Mouse (Mus musculus) adrenal gland, adult 2 months (tissue): ENCODE data around the gene Notch4. TPM values are rescaled to one million over a fixed set of nuclear protein-coding genes. Genes with fewer than 3 reads are reported as not detected.

Source experiments
- DNase-seq: peaks from one replicate; pipeline ENCODE4 v3.0.0; 2021
- polyA plus RNA-seq: library from polyadenylated mRNA; depleted of rRNA; stranded (reverse); fragments of >200 nt; gene quantifications from 2 replicates; pipeline ENCODE4 v1.2.3, GENCODE M21; 2012
- total RNA-seq, 2 experiments: library from RNA; stranded (reverse); gene quantifications; 2 replicates each; pipeline ENCODE4 v1.2.3; 2021

Gene Notch4
- total and polyA plus RNA-seq, 3 experiments, result 22.1 to 78.6 (median 24.6) TPM

DNA sequence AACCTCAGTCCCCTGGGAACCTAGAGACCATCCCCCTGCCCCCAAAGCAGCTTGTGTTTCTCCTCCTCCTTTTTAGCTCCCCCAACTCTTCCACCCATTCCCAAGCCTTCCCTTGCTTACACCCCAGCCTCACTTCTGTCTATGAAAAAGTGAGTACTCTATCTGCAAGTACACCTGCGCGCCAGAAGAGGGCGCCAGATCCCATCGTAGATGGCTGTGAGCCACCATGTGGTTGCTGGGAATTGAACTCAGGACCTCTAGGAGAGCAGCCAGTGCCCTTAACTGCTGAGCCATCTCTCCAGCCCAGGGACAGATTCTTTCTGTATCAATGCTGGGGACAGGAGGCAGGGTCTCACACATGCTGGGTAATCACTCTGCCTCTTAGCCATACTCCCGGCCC is 7.8 kb downstream of the Notch4 start:
- DNase-seq, result no peak

DNA sequence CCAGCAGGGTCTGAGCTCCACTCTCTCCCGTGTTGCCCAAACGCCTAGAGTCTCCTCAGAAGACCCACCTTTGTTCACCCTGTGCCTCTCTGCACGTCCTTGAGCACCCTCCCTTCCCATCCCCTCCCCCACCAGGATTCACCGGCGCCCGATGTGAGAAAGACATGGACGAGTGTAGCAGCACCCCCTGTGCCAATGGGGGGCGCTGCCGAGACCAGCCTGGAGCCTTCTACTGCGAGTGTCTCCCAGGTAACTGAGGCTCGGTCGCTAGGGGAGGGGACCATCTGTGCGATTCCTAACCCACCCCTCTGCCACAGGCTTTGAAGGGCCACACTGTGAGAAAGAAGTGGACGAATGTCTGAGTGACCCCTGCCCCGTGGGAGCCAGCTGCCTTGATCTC is 8.3 kb downstream of the Notch4 start:
- DNase-seq, result no peak

DNA sequence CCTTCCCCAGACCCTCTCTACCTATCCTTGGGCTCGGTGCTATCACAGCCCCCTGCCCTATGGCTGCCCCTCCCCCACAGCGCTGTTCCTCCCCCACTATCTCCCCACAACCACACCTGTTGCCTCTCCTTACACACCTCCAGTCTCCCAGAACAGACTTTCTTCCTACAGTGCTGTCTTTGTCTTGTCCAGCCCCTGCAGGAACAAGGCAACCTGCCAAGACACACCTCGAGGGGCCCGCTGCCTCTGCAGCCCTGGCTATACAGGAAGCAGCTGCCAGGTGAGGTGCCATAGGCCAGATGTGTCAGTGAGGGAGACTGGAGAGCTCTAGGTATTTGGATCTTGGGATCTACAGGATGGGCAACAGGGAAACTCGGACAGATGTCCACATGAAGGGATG is 12.5 kb downstream of the Notch4 start:
- no peak for DNase-seq

DNA sequence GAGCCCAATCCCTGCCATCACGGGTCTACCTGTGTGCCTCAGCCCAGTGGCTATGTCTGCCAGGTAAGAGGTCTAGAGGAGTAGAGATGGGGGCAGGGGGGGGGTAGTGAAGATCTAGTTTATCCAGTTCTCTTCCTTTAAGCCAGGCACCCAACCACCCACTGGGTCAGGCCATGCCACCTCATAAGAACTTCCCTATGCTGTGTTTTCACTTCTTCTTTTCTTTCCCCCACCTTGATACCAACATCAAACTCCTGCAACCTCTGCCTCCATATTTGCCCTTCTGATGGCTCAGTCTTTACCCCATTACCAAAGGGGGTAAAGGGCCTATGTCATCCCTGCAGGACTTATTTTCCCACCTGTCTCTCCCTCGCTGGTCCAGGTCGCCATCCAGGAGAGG is 14.0 kb downstream of the Notch4 start:
- DNase-seq, result no peak

DNA sequence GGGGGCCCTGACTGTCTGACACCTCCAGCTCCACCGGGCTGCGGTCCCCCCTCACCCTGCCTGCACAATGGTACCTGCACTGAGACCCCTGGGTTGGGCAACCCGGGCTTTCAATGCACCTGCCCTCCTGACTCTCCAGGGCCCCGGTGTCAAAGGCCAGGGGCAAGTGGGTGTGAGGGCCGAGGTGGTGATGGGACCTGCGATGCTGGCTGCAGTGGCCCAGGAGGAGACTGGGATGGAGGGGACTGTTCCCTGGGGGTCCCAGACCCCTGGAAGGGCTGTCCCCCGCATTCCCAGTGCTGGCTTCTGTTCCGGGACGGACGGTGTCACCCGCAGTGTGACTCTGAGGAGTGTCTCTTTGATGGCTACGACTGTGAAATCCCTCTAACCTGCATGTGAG is 18.5 kb downstream of the Notch4 start:
- no peak for DNase-seq

DNA sequence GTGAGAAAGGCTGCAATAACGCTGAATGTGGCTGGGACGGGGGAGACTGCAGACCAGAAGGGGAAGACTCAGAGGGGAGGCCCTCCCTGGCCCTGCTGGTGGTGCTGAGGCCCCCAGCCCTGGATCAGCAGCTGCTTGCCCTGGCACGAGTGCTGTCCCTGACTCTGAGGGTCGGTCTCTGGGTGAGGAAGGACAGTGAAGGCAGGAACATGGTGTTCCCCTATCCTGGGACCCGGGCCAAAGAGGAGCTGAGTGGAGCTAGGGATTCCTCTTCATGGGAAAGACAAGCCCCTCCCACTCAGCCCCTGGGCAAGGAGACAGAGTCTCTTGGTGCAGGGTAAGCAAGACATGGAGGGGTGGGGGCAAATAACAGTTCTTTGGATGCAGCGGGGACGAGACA is 19.3 kb downstream of the Notch4 start:
- DNase-seq, result no peak

DNA sequence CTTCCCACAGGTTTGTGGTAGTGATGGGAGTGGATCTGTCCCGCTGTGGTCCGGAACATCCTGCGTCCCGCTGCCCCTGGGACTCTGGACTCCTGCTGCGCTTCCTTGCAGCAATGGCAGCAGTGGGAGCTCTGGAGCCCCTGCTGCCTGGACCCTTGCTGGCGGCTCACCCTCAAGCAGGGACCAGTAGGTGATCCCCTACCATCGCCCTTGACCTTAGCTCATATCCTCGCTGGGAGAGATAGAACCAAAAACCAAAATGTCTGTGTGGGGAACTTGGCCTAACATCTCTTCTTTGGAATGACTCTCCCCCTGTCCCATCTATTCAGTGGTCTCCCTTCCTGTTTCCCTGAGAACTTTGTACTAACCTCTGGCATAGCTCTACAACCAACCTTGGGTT is 19.8 kb downstream of the Notch4 start:
- DNase-seq, result no peak

DNA sequence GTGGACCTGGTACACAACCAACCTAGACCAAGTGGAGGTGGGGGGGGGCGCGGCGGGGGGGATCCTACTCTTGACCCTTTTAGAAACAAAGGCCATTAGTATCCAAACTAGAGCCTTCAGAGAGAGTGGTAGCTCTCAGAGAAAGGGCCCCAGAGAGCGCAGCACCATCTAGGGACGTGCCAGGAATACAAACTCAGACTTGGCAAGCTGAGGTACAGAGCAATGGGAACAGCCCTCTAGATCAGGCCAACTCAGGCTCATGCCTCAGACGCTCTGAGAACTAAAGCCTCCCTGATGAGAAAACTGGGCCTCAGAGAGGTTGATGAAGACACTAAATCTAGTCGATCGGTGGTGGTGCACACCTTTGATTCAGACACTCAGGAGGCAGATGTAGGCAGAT is 21.1 kb downstream of the Notch4 start:
- no peak for DNase-seq

DNA sequence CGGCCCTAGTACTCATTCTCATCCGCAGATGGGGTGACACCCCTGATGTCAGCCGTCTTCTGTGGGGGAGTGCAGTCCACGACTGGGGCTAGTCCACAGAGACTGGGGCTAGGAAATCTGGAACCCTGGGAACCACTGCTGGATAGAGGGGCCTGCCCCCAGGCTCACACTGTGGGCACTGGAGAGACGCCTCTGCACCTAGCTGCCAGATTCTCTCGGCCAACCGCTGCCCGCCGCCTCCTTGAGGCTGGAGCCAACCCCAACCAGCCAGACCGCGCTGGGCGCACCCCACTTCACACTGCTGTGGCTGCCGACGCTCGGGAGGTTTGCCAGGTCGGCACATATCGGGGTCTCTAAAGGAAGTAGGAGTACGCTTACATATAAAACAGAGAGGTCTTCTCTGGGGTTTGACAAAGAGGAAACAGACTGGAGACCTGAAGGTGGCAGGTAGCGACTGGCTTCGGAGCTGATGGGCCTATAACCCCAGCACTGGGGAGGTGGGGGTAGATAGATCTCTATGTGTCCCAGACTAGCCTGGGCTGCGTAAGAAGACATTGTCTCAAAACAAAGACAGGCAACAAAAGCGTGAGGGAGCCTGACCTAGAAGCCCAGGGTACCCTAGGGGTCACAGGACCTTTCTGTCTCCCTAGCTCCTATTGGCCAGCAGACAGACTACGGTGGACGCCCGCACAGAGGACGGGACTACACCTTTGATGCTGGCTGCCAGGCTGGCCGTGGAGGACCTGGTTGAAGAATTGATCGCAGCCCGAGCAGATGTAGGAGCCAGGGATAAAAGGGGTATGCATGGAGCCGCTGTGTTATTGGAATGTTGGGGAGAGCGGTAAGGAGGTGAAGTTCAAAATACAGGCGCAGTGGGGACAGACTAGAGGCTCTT is 22.1 kb downstream of the Notch4 start:
- DNase-seq, result no peak

DNA sequence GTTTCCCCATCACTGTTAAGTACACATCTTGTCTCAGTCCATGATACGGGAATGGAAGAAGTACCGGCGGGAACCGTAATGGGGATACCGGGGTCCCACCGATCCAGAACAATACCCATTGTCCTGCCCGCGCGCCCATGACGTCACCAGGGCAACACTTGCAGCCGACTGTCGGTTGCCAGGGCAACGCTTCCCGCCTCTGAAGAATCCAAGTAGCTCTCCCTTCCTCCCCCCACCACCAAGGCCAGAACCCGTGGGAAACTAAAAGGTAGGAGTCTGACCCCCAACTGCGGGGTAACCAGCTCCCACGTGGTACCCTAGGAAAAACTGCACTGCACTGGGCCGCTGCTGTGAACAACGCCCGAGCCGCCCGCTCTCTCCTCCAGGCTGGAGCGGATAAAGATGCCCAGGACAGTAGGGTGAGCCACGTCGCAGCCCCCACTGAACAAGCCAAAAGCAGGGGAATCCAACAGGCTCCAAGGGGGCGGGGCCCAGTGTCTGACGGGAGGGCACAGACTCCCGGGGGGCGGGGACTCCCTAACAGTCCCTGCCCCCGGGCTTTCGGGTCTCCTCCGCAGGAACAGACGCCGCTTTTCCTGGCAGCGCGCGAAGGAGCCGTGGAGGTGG is 22.8 kb downstream of the Notch4 start:
- peak; percentile 83 for DNase-seq

DNA sequence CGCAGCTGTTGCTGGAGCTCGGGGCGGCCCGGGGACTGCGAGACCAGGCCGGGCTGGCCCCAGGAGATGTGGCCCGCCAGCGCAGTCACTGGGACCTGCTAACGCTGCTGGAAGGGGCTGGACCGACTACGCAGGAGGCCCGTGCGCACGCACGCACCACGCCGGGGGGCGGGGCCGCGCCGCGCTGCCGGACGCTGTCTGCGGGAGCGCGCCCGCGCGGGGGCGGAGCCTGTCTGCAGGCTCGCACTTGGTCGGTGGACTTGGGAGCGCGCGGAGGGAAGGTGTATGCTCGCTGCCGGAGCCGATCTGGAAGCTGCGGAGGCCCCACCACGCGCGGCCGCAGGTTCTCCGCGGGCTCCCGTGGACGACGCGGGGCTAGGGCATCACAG is 23.3 kb downstream of the Notch4 start:
- DNase-seq, result peak; percentile 99

DNA sequence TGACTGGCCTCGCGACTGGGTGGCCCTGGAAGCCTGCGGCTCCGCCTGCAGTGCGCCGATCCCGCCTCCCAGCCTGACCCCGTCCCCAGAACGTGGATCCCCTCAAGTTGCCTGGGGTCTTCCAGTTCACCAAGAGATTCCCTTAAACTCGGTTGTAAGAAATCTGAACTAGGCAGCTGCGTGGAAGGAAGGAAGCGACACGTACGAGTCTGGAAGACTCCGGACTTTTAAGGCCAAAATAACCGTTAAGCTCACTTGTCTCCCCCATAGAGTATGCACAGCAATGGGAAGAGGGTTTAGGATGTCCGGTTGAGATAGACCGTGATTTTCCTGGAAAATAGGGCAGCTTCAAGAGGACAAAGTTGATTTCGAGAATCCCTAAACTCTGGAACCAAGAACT is 23.7 kb downstream of the Notch4 start:
- no peak for DNase-seq

DNA sequence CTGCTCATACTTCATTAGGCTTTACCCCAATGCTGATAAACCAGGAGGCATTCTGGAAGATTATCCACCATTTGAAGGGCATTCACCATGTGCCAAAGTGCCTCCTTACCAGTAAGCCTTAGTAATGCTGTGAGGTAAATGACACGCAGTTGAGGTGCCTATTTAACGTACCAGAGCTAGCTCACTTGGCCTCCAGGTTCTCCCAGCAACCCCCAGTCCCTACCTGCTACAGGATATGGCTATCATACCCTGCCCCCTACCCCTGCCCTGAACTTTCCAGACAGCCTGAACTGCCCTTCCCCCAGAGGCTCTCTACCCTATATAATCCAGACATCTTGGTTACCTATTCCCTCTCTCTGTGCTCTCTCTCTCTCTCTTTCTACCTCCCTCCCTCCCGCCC is 24.7 kb downstream of the Notch4 start:
- DNase-seq, result no peak

DNA sequence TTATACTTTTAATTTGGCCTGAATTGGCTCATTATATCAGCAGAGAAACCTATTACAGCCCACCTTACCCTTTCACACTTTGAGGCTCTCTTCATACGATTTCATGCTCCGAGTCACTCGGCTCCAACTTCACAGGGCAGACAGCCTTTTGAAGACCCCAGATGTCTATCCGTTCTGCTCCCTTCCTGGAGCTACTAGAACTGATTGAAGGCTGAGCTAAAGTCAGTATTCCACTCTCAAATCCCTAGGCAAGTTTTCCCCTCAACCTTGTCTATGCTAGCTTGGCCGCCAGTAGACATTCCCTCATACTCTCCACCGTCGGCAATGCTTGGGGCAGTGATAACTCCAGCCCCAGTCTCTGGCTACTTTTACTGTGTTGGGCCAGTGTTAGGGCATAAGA is 25.1 kb downstream of the Notch4 start:
- DNase-seq, result no peak

DNA sequence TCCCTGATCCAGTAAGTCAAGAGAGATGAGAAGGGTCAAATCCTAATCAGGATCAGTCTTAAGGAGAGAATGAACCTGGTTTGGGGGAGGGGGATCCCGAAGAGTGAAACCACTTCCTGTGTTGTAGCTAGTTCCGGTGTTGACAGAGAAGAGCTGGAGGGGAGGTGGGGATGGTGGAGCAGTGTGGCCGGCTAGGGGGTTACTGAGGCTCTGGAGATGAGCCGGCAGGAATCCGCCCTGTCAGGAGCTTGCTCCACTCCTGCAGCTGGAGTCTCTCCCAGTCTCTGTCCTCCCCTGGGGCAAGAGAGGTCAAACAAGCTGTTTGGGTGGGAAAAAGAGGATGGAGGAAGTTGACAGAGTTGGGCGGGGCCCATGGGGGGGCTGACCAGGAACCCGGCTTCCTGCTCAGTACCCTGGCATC is 25.6 kb downstream of the Notch4 start, which contains the start of gene Gpsm3:
Gene Gpsm3 (plus strand): TSS at position 126 of the 421 bp plus-strand sequence.
- peak; percentile 54 for DNase-seq

DNA sequence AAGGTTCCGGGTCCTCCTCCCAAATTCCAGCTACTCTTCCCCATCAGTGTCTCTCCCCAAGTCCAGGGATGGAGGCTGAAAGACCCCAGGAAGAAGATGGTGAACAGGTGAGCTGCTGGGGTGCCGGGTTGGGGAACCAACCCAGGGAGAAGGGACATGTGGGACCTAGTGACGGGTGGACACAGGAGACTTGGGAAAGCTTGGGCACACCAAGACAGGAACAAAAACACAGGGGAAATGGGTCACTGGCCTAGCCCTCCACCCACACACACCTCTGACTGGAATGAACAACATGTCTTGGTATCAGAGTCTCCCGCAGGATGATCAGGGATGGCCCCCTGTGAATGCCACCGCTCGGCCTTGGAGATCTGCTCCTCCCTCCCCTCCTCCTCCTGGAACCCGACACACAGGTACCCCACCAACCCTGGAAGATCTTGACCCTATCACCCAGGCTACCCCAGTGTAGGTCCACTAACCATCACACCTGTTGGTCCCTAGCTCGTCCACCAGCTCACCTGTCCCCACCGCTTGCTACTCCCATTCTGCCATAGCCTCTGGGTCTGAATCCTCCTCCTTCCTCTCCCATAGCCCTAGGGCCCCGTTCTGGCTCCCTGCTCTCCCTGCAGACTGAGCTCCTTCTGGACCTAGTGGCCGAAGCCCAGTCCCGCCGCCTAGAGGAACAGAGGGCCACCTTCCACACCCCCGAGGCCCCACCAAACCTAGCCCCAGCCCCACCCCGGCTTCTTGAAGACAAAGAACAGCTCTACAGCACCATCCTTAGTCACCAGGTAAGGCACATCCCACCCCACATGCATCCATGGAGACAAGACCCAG is 26.3 kb downstream of the Notch4 start:
- no peak for DNase-seq

DNA sequence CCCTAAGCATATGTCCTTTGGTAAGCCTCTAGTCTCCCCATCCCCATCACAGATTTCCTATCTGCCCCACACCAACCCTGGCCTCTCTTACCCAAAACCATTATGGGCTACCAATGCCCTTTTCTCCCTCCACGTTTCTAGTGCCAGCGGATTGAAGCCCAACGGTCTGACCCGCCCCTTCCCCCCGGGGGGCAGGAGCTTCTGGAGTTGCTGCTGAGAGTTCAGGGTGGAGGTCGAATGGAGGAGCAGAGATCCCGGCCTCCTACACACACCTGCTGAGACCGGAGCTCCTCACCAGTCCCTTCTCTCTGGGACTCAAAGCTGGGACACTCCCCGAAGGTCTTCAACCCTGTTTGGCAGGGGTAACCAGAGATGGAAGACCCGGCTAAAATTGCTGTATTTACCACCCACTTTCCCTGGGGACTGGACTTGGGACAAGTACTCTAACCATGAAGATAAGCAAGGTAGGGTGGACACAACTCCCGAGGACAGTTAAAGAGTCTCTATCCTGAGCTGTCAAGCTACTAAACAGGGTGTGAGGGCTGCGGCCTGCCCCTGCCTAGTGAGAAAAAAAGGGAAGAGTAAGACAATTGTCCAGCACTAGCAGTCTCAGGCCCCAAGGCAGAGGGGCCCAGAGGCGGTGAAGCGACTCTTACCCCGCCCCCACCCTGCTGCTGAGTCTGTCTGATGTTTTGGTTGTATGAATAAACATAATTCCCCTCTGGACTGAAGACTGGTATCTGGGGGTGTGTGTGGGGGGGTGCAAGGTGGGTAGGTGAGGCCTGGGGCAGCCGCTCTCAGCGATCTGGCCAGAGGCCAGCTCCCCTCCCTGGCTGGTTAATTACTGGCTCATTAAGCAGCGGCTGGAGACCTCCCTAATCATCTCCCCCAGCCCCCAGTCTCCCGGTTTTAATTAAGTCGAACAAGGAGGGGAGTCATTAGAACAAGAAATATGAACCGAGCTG is 27.2 kb downstream of the Notch4 start, which contains the start of gene Pbx2:
Gene Pbx2 (plus strand): TSS at position 238 of the 965 bp plus-strand sequence.
- DNase-seq, result no peak

DNA sequence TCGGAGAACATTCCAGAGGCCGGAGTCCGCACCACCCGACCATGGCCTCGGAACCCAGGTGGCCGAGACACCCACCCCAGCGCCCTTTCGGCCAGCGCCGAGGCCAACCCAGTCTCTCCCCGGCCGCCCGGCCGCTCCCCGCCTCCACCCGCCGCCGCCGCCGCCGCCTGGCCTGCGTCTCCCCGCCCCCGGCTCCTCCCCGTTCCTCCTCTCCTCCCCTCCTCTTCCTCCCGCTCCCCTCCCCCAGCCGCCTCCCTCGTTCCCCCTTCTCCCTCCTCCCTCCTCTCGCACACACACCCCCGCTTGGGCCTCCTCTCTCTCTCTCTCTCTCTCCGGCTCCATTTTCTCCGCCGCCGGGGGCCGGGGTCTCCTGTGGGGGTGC is 27.9 kb downstream of the Notch4 start:
- peak; percentile 94 for DNase-seq

DNA sequence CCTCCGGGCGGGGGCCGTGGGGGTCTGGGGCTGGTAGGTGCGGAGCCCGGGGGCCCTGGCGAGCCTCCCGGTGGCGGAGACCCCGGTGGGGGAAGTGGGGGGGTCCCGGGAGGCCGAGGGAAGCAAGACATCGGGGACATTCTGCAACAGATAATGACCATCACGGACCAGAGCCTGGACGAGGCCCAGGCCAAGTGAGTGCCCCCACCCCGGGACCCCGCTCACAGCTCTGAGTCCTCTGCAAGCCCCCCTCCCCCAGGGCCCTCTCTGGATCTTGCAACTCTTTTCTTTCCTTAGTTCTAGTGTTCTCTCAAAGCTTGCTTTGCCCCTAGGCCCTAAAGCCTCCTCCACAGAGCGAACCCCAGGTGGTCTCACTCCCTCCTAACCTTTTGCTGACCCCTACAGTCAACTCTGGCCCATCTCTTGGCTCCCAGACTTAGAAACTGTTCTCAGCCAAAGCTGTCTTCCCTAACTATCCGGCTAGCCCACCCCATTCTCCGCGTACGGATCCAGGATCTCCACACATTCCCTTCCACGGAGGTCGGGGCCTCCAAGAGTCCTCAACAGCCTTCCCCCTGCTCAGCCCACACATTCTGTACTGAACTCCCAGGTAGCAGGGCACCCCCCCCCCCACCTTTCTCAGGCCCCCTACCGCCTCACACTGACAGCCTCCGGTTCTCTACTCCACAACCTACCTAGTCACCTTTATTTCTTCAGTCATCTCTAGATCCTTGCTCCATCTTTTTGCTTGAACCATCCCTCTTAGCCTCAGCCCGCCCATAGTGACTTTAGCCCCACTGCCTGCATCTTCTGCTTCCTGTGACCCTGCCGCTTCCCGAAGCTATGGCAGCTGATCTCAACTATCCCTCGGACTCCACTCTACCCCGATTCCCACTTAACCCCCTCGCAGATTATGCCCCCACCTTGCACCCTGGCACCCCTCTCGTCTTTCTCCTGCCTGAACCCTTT is 28.8 kb downstream of the Notch4 start:
- DNase-seq, result peak; percentile 45
